In the genomic region with DNA sequence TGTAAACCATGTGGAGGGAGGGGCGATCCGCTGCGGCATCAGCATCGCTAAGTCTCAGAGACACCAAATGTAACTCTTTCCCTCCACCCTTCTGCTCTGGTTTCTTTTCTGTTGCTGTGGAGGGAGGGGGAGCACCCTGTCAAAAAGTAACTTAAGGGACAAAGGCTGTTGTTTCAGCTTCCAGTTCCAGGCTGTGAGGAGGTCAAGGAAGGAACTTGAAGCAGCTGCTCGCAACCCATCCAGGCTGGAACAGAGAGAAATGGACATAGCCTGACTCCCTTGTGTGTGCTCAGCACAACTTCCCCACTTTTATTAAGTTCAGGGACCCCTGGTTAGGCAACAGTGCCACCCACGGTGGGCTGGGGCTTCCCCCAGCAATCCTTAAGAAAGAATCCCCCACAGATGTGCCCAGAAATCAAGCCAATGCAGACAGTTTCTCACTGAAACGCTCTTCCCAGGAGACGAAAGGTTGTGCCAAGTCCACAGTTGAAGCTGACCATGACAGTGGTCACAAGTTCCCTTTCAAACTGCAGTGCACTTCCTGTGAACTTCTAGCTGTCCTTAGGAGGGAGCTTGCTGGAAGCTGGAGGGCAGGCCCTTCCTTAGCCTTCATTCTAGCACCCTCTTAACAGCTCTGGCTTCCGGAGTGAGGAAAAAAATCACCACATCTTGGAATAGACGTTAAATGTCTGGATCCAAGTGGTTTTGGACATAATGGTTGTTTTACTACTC, we compare ENCODE assay signal across 14 mouse cellular contexts.
DNase-seq lines count a peak whose midpoint lies in the region; ATAC-seq and TF ChIP-seq lines count a peak whose summit lies in the region.
"Had no signal": no experiment of that assay in that cellular context is flagged by ENCODE, and none has a peak within 500 bp of the region (broad histone marks: within the 10 kb centered on the region; RNA-seq: fewer than 3 reads in every experiment).

No protein-coding gene starts in this region.

- 71% methylated on average over 10 of the region's 10 CpGs for WGBS in heart, embryonic 10.5 days
- WGBS in stomach, embryonic 14.5 days: 49% methylated on average over 10 of the region's 10 CpGs
- 40% methylated on average over 10 of the region's 10 CpGs for WGBS in stomach, postnatal 0 days
- WGBS in kidney, embryonic 16.5 days: 56% methylated on average over 10 of the region's 10 CpGs
- WGBS in stomach, embryonic 16.5 days: 44% methylated on average over 10 of the region's 10 CpGs
- 84% methylated on average over 10 of the region's 10 CpGs for WGBS in forebrain, embryonic 10.5 days

- no peaks in the 10 kb centered on the region for H3K9me3 ChIP-seq in heart, embryonic 10.5 days
- no peaks in the 10 kb centered on the region for H3K9me3 ChIP-seq in stomach, embryonic 14.5 days (ENCODE audit: control insufficient read depth, low read depth, low read length)
- no peaks in the 10 kb centered on the region for H3K9me3 ChIP-seq in stomach, postnatal 0 days (ENCODE audit: control insufficient read depth, low read length)
- H3K9me3 ChIP-seq in kidney, embryonic 16.5 days (ENCODE audit: low read length): peaks cover under 1% of the 10 kb centered on the region; the same call in 1 of the 2 replicates
- H3K9me3 ChIP-seq in stomach, embryonic 16.5 days (replicated peaks; ENCODE audit: control insufficient read depth, low read length): no peaks in the 10 kb centered on the region
- no peaks in the 10 kb centered on the region for H3K9me3 ChIP-seq in forebrain, embryonic 10.5 days

- H3K36me3 ChIP-seq in heart, embryonic 10.5 days: no peaks in the 10 kb centered on the region
- no peaks in the 10 kb centered on the region for H3K36me3 ChIP-seq in stomach, embryonic 14.5 days (ENCODE audit: control insufficient read depth, insufficient read depth, low read length)
- no peaks in the 10 kb centered on the region for H3K36me3 ChIP-seq in stomach, postnatal 0 days (ENCODE audit: control insufficient read depth, insufficient read depth, low read length)
- no peaks in the 10 kb centered on the region for H3K36me3 ChIP-seq in kidney, embryonic 16.5 days (ENCODE audit: insufficient read depth, low read length)
- no peaks in the 10 kb centered on the region for H3K36me3 ChIP-seq in stomach, embryonic 16.5 days (ENCODE audit: control insufficient read depth, insufficient read depth, low read length)
- H3K36me3 ChIP-seq in forebrain, embryonic 10.5 days (replicated peaks): no peaks in the 10 kb centered on the region

- 0 out of 2 replicates have a peak, but pooled peaks have one; percentile 37 for ATAC-seq in stomach, embryonic 14.5 days (ENCODE audit: insufficient number of reproducible peaks, insufficient read depth, low FRiP score, low read depth)
- ATAC-seq in stomach, postnatal 0 days (ENCODE audit: low FRiP score, low TSS enrichment): no peak
- ATAC-seq in kidney, embryonic 16.5 days (ENCODE audit: low FRiP score, low TSS enrichment): peak; percentile 69; the same call in 1 of the 2 replicates
- ATAC-seq in stomach, embryonic 16.5 days (ENCODE audit: insufficient read depth, low FRiP score): no peak
- ATAC-seq: liver, postnatal 0 days; Patski had no signal

- no peak overlapping the region for H3K9ac ChIP-seq in stomach, embryonic 14.5 days (replicated peaks; ENCODE audit: low read depth, low read length)
- H3K9ac ChIP-seq in stomach, postnatal 0 days (ENCODE audit: low read length): no peak overlapping the region
- H3K9ac ChIP-seq in kidney, embryonic 16.5 days (replicated peaks; ENCODE audit: low read length): no peak overlapping the region
- no peak overlapping the region for H3K9ac ChIP-seq in stomach, embryonic 16.5 days (ENCODE audit: low read length)
- H3K9ac ChIP-seq: liver, postnatal 0 days had no signal

- no peak overlapping the region for H3K27ac ChIP-seq in heart, embryonic 10.5 days
- no peak overlapping the region for H3K27ac ChIP-seq in stomach, embryonic 14.5 days (ENCODE audit: low read length)
- no peak overlapping the region for H3K27ac ChIP-seq in stomach, postnatal 0 days (replicated peaks)
- H3K27ac ChIP-seq in kidney, embryonic 16.5 days (ENCODE audit: low read length): 0 out of 2 replicates have a peak overlapping the region, but pooled peaks have one; percentile 34
- no peak overlapping the region for H3K27ac ChIP-seq in stomach, embryonic 16.5 days (ENCODE audit: low read length)
- no peak overlapping the region for H3K27ac ChIP-seq in forebrain, embryonic 10.5 days

- 0 out of 2 replicates have a peak, but pooled peaks cover 7% of the 10 kb centered on the region for H3K4me1 ChIP-seq in heart, embryonic 10.5 days
- no peaks in the 10 kb centered on the region for H3K4me1 ChIP-seq in stomach, embryonic 14.5 days (ENCODE audit: control insufficient read depth, insufficient read depth, low read length)
- H3K4me1 ChIP-seq in stomach, postnatal 0 days (replicated peaks; ENCODE audit: control insufficient read depth, insufficient read depth): no peaks in the 10 kb centered on the region
- 0 out of 2 replicates have a peak, but pooled peaks cover 4% of the 10 kb centered on the region for H3K4me1 ChIP-seq in kidney, embryonic 16.5 days (ENCODE audit: insufficient read depth, low read length)
- H3K4me1 ChIP-seq in stomach, embryonic 16.5 days (ENCODE audit: control insufficient read depth, insufficient read depth, low read length): peaks cover 7% of the 10 kb centered on the region; the same call in 1 of the 2 replicates
- H3K4me1 ChIP-seq in forebrain, embryonic 10.5 days: peaks cover 6% of the 10 kb centered on the region; the same call in 1 of the 2 replicates

- DNase-seq in heart, adult 8-10 months (ENCODE audit: low spot score): peak; percentile 24
- no peak for DNase-seq in heart, embryonic 10.5 days (ENCODE audit: low spot score)
- no peak for DNase-seq in stomach, postnatal 0 days (ENCODE audit: low spot score)
- no peak for DNase-seq in forebrain, embryonic 10.5 days (ENCODE audit: extremely low spot score, low spot score)
- no peak for DNase-seq in layer of hippocampus, adult 11-12 months (ENCODE audit: low spot score)
- DNase-seq: adrenal gland, adult 2 months; left cerebral cortex, postnatal 4 days; liver, postnatal 0 days; right cerebral cortex, postnatal 14 days had no signal

- peak overlapping the region; percentile 13; the same call in 1 of the 2 replicates for H3K4me2 ChIP-seq in stomach, embryonic 14.5 days (replicated peaks; ENCODE audit: low read depth, low read length)
- H3K4me2 ChIP-seq in stomach, postnatal 0 days (replicated peaks; ENCODE audit: low read depth): no peak overlapping the region
- H3K4me2 ChIP-seq in kidney, embryonic 16.5 days (replicated peaks; ENCODE audit: low read depth, low read length): peak overlapping the region; percentile 12; the same call in 1 of the 2 replicates
- H3K4me2 ChIP-seq in stomach, embryonic 16.5 days (ENCODE audit: low read depth, low read length): peak overlapping the region; percentile 29

- TF ChIP-seq CTCF in stomach, postnatal 0 days (IDR thresholded peaks at IDR 0.05; ENCODE audit: low read depth): no peak

- no peaks in the 10 kb centered on the region for H3K27me3 ChIP-seq in heart, embryonic 10.5 days (ENCODE audit: insufficient read depth, poor library complexity, severe bottlenecking)
- no peaks in the 10 kb centered on the region for H3K27me3 ChIP-seq in stomach, embryonic 14.5 days (ENCODE audit: control insufficient read depth, insufficient read depth, low read length)
- no peaks in the 10 kb centered on the region for H3K27me3 ChIP-seq in stomach, postnatal 0 days (ENCODE audit: control insufficient read depth, insufficient read depth, low read length)
- no peaks in the 10 kb centered on the region for H3K27me3 ChIP-seq in kidney, embryonic 16.5 days (ENCODE audit: insufficient read depth, low read length)
- no peaks in the 10 kb centered on the region for H3K27me3 ChIP-seq in stomach, embryonic 16.5 days (ENCODE audit: control insufficient read depth, insufficient read depth, low read length)
- H3K27me3 ChIP-seq in forebrain, embryonic 10.5 days (ENCODE audit: poor library complexity, severe bottlenecking): no peaks in the 10 kb centered on the region
- H3K27me3 ChIP-seq: CH12.LX had no signal

- no peak for TF ChIP-seq EP300 in stomach, postnatal 0 days (optimal IDR thresholded peaks at IDR 0.05)

- no peak overlapping the region for H3K4me3 ChIP-seq in heart, embryonic 10.5 days
- H3K4me3 ChIP-seq in stomach, embryonic 14.5 days (ENCODE audit: low read depth, low read length): no peak overlapping the region
- no peak overlapping the region for H3K4me3 ChIP-seq in stomach, postnatal 0 days (ENCODE audit: low read depth, low read length)
- no peak overlapping the region for H3K4me3 ChIP-seq in kidney, embryonic 16.5 days (ENCODE audit: low read length)
- H3K4me3 ChIP-seq in stomach, embryonic 16.5 days (replicated peaks; ENCODE audit: low read length): no peak overlapping the region
- H3K4me3 ChIP-seq in forebrain, embryonic 10.5 days: no peak overlapping the region

Comparison
In these comparisons a context has a peak if more than half of its experiments do, and no peak if none do; other contexts are left out.
1. ATAC-seq: peak in stomach, embryonic 14.5 days (single experiment) and kidney, embryonic 16.5 days (single experiment); none in stomach, postnatal 0 days (single experiment) and stomach, embryonic 16.5 days (single experiment).